Mouse (Mus musculus) layer of hippocampus, postnatal 36 days (tissue): ENCODE measurements at regions not wholly inside any gene's neighbourhood (a gene's known extent, or its start where the extent isn't known, plus 50 kb on each side); places are given as distances from the start of the nearest gene placed in this dataset.
A peak's percentile ranks its signal among the peaks of the same experiment; 100 is the strongest.

Experiments used
- DNase-seq, 2 experiments: peaks; one replicate each; pipeline ENCODE4 v3.0.0; 2022

DNA sequence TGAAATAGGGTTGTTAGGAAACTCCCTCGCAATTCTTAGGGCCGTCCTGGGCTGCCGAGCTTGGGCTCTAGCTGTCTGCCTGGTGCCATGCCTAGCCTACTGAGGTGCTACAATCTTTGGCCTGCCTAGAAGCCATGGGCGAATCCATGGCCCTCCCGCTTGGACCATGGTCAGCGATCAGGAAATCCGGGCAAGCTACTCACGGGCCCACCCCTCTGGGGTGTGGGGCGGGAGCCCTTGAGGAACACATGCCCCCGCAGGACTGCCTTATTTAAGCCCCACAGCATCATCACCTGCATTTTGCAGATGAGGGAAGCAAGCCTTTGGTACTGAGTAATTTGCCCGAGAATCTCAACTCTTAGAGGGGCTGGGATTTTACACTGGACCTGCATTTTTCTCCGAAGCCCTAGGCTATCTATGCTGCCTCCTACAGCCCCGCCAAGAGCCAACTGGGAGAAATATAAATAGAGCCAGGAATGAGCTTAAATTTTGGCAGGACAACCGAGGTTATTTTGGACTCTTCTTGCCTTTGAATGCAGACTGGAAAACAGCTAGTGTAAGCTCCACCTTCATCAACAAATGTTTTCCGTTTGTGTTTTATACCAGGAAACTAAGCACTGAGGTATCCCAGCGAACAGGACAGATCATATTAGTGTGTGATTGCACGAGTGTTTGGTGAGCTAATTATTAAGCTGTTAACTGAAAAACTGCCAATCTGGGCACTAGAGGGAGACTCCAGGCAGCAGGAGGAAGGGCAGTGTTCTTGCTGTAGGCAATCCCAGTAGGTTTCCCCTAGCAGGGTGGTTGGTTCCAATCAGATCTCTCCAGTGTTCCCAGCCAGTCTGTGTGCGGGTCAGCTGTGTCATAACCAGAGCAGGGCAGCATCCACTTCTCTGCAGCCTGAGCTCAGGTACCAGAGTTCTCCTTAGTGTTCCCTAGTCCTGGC is 183.6 kb upstream of the Foxn2 start:
- DNase-seq, result peak; percentile 56 to 59

DNA sequence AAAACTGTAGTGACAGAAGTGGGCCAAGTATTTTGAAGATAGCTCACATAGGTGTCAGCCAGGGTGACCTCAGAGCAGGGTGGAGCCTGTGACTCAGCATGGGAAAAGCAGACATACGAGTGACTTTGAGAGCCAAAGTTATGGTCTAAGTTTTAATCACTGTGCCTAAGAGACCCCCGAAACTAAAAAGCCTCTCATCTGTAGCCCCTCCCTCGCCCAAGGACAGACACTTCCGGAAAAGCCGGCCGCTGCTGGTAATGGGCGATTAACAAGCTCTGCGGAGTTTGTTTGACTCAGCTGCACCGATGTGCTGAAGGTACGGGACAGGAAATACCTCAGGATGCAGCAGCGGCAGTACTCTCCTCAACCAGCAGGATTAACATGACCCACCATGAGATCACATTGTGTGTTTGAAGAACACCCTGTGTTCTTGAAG is 182.1 kb upstream of the Foxn2 start:
- no peak for DNase-seq

DNA sequence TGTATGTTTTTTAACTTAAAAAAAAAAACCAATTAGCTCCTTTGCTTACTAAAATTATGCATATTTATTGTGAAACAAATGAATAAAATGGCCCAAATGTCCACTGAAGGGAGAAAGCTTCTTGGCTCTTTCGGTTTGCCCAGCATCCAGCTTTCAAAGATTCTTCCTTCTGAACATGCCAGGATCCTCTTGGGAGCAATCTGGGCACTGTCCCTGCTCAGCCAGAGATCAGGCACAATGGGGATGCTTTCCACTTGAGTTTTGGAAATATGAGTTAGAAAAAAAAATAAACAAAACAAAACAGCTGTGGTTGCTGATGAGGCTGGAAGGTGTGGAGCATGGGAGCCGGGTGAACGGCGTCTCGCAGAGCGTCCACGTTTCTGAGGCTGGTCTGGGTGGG is 180.3 kb upstream of the Foxn2 start:
- no peak for DNase-seq

DNA sequence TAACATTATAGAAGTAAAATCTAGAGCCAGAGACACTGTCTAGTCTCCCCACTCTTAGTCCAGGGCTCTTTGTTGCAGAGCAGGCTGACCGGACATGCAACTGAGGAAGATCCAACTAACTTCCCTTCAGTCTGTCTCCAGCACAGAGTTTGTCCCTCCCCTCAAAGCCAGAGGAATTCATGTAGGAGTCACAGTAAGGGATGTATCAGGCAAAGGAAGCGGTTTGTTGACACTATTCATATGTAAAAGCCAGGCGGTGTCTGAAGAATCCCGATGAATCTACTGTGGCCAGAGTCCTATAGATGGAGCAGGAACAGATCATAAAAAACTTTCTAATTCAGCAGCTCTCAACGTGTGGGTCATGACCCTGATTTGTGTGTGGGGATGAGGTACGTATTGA is 179.7 kb upstream of the Foxn2 start:
- no peak for DNase-seq

DNA sequence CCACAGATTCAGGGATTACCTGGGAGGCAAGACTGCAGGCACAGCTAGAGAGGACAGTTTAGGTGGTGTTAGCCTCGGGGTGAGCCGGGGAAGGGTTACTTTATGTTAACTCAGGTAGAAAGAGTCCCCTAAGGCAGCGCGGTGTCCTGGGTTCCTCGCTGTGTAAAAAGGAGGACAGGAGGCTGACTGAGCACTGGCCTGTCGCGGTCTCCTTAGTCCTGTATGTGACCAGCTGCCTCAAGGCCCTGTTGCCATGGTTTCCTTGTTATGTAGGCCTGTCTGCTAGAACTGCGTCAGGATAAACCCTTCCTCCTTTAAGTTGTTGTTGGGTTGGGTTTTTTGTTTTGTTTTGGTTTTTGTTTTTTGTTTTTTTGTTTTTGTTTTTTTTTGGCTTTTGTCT is 179.0 kb upstream of the Foxn2 start:
- no peak for DNase-seq

DNA sequence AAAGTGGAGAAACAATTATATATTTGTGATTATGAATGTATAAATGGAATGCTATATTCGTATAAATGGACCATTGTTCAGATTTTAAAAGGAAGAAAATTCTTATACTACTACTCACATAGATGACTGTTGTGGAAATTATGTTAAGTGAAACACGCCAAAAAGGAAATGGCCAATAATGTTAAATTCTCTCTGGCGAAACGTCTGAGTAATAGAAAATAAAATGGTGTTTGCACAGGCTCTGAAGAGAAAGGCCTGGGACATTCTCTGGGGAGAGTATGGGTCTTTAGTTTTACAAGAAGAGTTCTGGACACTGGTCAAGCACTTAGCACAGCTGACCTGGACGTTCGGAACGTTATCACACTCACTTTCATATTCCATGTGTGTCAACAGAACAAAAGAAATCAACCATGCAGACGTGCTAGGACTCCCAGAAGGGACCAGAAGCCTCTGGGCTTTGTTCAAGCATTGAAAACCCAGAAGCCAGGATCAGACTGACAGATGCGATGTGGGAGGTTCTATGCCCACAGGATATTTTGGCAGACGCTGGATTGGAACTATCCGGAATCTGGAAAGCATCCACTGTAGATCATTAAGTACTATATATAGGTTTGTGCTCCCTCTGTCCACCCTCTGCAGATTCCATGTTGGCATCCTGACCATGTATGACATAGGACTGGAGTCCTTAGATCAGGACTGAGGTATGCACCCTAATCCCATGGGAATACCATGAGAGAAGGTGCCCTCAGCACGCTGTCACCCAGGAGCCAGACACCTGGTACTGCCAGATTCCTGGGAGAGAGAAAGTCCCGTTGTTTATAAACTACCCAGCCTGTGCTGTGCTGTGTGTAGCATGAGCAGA is 178.0 kb upstream of the Foxn2 start:
- peak; percentile 66 to 67 for DNase-seq

DNA sequence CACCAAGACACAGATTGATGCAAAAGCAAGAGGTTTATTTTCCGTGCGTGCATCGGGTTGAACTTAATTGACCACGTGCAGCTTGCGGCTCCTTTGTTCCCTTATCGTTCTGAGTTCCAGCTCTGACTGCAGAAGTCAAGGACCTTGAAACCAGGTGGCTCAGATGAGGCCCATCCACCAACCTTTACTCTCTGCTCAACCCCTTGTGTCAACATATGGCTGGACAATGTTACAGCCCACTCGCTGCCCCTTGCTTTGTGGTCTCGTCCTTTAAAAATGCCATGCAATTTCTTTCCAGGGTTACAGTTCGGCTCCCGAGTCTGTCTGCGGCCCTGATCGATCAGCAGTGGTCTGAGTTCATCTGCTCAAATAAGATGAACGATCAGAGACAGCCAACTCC is 175.2 kb upstream of the Foxn2 start:
- DNase-seq, result no peak

DNA sequence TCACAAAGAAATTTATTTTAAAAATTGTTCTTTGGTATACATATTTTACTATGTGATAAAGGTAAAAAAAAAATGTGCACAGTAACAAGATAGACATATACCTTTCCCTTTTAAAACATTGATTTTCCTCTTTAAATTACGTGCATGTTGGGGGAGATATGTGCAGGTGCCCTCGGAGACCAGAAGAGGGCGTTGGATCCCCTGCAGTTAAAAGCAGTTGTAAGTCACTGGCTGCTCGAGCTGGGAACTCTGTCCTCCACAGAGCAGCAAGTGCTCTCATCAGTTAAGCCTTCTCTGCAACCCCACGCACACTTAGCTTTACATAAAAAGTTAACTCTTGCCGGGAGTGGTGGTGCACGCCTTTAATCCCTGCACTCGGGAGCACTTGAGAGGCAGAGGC is 172.3 kb upstream of the Foxn2 start:
- no peak for DNase-seq

DNA sequence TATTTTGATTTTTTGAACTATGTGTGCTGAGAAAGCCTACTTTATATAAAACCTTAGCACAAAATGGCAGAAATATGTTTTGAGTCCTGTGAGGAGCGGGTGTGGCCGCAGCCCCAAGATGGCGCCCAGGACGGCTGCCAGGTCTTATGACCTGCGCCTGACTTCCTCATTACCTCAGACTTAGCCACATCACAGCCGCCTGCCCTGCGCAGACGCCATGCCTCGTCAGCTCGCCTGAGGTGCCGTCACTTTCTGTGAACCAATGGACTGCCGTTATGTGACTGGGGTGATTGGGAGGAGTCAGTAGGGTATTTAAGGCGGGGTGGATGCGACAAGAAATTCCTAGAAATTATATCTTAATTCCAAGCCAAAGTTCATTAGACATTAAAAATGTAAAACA is 171.7 kb upstream of the Foxn2 start:
- no peak for DNase-seq

DNA sequence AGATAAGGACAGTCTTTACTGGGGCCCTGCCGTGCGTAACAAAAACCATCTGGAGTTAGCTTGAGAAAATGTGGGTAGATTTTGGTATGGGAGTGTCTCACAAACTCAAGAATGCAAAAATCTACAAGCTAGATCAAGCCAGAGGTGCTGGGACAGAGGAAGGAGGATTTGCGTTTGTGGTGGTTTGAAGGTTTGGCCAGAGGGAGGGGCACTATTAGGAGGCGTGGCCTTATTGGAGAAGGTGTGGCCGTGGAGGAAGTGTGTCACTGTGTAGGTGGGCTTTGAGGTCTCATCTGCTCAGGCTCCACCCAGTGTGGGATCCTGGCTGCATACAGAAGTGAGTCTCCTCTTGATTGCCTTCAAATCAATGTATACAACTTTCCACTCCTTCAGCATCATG is 169.6 kb upstream of the Foxn2 start:
- DNase-seq, result no peak

DNA sequence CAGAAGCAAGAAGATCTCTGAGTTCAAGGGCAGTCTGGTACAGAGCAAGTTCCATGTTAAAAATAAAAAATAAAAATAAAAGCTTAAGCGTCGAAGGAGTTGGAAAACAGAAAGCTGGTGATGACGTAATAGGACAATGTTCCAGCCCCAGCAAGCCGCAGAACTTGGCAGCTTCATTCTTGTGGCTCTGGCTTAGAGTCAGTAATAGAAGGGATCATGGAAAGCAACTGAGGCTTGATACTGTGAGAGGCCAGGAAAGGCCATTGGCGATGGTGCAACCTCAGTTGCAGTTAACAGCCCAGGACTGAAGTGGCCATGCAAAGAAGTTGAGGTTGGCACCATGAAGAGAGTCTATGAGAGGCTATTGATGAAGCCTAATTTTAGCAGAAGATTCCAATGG is 168.3 kb upstream of the Foxn2 start:
- DNase-seq, result no peak

DNA sequence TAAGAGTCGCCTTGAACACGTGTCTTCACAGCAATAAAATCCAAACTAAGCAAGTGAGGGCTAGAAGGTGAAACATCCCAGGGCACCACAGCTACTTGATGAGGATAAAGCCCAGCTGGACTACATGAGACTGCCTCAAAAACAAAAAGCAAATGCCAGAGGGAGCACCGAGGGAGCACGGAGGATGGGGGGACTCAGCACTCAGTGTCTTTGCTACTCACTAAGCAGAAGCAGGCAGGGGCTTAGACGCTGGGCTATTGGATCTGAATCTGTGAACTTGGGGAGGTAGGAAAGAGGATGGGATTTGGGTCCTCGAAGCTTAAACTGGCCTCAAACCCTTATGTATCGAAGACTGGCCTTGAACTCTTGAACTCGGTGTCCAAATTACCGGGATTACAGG is 167.0 kb upstream of the Foxn2 start:
- DNase-seq, result no peak

DNA sequence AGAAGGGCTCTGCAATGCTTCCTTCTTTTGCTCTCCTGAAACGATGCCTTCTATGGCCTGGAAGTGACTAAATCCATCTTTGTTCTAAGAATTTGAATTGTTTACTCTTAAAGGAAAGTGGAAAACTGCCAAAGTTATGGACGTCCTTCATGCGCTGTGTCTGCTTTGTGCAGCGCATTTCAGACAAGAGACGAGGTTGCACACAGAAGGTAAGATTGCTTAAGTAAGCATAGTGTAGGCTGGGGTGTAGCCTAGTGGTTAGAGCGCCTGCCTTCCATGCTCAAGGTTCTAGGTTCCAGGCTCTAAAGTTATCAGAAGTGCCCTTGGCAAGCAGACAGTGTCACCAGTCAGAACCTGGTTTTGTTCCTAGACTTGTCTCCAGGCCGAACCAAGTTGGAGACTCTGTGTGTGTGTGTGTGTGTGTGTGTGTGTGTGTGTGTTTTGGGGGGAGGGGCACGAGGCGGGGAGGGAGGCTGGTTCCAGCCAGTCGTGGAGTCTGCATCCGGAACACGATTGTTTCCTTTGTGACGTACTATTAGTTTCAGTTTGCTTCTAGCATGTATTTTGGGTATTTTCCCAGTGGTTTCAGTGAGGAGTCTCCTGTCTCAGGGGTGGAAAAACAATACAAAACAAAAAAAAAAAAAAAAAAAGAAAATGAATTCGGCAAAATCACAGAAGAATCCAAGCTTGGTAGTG is 166.4 kb upstream of the Foxn2 start:
- no peak for DNase-seq

DNA sequence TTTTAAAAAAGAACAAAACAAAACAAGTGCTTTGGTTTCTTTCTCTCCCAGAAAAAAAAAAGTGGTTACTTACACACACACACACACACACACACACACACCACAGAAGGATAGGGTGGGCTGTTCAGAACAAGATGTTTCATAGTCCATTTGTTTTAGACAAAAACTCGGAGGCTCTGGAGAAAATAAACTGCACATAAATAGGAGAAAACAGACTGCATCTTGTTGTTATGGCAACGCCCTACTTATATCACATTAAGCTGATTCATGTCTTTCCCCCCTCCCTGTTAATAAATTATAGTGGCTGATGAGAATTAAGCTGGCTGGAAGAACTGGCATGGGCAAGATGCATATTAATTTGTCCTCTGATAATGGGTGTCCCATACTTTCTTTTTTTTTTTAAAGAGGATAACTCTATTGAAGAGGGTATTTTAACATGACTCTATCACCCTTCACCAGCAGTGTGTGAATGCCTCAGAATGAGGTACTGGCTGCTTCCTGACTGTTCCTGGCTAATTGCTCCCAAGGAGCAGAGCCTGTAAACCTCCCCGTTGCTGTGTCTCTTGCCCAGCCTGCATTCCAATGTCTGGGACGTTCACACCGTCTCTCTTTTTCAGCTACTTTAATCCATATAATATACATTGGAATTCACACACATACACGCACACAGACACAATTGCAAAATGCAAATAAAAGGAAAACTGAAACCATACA is 165.6 kb upstream of the Foxn2 start:
- DNase-seq, result no peak

DNA sequence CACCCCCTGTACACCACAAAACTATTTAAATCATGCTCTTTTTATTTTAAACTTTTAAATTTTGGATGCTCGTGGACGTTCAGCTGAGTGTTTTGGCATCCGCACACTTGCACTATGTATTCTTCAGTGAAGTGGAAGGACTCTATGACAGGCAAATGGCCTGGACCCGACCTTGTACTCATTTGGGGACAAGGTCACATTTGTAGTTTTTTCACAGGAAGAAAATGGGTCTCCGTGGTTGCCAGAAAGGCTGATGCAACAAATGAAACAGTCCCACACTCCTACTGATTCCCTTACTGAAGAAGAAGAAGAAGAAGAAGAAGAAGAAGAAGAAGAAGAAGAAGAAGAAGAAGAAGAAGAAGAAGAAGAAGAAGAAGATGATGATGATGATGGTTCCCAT is 160.9 kb upstream of the Foxn2 start:
- no peak for DNase-seq

DNA sequence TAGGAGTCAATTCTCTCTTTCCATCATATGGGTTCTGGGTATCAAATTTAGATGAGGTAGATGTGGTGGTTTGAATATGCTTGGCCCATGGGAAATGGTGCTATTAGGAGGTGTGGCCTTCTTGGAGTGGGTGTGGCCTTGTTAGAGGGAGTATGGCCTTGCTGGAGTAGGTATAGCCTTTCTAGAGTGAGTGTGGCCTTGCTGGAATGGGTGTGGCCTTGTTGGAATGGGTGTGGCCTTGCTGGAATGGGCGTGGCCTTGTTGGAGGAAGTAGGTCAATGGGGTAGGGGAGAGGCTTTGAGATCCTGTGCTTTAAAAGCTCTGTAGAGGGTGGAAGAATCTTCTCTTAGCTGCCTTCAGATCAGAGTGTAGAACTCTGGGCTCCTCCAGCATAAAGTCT is 157.8 kb upstream of the Foxn2 start:
- DNase-seq, result no peak

DNA sequence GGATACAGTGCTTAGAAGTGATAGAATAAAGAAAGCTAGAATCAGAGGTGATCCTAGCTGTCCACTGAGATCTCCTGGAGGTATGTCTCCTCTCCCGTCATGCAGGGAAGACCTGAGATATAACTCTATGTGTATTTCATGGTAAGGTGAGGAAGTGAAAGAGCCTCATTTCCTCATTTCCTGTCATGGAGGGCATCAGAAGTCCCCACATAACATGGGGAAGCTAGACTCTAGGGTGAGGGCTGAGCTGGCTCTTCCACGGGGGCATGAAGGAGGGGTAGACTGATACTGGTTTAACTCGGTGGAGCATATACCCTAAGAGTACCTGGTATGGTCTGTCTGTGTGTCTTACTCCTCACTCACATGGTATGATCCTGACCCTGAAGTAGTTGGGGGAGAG is 156.0 kb upstream of the Foxn2 start:
- no peak for DNase-seq

DNA sequence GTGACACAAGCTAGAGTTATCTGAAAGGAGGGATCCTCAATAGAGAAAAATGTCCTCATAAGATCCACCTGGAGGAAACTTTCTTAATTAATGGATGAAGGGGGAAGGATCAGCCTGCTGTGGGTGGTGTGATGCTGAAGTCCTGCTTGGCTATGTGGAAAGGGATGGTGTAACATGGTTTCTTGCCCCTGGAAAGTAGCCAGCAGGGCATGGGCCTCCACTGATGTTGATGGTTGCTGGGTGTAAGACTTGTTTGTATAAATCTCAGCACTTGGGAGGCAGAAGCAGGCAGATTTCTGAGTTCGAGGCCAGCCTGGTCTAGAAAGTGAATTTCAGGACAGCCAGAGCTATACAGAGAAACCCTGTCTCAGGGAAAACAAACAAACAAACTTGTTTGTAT is 152.7 kb upstream of the Foxn2 start:
- DNase-seq, result no peak

DNA sequence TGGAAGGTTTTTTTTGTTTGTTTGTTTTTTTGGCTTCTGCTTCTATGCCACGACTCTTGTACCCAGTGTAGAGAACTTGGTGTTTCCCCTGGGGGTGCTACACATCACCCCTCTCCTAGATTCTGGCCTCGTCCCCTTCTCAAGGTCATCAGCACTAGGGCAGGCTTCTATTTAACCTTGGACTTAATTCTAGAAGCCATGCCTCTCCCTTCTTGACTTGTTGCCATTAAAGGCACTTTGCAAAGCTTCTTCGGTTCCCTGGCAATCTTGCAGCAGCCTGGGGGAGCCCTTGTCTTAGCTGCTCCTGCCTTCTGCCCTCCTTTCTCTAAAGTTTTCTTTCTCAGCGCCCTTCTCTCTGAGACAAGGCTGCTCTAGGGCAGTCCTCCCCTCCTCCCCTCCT is 143.0 kb upstream of the Foxn2 start:
- DNase-seq, result no peak

DNA sequence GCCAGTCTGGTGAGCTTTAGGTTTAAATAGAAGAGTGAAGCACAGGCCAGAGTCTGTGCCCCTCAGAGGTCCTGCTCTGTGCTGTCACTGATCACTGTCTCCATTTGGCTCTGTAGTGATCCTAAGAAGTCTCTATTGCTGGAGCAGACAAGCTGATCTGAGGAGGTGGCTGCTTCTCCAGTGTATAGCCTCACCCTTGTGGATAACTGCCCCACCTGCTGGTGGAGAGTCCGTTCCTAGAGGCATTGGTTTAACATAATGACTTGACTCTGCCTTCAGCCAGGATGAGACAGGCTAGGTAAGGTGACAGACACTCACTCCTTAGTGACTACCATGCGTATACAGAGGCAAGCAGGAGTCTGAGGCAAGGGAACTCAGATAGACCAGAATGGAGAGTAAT is 136.5 kb upstream of the Foxn2 start:
- DNase-seq, result no peak

DNA sequence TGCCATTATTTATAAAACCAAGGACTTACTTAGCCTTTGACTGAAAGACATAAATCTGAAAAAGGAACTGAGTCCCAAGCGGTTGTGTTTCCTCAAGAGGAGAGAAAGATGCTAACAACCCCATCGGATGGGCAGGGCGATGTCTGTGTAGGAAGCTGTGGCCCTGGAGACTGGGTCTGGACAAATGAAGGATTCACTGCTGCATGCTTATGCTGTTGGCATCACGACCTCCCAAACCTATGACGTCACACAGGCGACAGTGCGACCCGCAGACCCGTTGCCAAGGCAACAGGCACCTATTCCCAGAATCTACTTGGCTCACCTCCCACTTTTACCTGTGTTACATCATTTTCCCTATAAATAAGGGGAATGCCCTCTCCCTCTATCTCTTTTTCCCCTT is 135.3 kb upstream of the Foxn2 start:
- DNase-seq, result no peak

DNA sequence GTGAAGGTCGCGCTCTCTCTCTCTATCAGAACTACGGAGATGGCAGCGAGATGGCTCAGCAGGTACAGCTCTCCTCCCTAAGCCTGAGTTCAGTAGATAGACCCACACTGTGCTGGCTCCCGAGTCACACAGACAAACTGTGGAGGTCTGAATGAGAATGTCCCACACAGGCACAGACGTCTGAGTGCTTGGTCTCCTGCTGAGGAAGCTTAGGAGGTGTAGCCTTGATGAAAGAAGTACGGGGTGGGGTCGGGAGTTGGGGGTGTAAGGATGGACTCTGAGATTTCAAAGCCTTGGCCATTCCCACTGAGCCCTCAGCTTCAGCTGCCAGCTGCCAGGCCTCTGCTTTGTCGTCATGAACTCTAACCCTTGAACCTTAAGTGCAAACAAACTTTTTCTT is 134.2 kb upstream of the Foxn2 start:
- DNase-seq, result no peak
